Mouse (Mus musculus): Measurements from ENCODE around the gene Tmem101. TPM values are rescaled to one million over a fixed set of nuclear protein-coding genes. Genes with fewer than 3 reads are reported as not detected.

Tmem101 gene
- polyA plus RNA-seq, 1 experiment, result 10.3 TPM

GRCm38 (mm10) chr11:102117386-102117785, 38.8 kb downstream of the Tmem101 start:
- no peak for TF ChIP-seq POLR2A (IDR thresholded peaks at IDR 0.05; ENCODE audit: borderline replicate concordance, control insufficient read depth, low read depth, low read length)
- no peak for TF ChIP-seq CTCF (IDR thresholded peaks at IDR 0.05; ENCODE audit: control insufficient read depth, insufficient read depth, low read length)
- H3K4me3 ChIP-seq (replicated peaks; ENCODE audit: control insufficient read depth, low read depth, low read length), result no peak overlapping the region
- no peak overlapping the region for H3K27ac ChIP-seq (ENCODE audit: control insufficient read depth, insufficient read depth, low read depth, low read length, poor library complexity)
- 74% methylated on average over 6 of the region's 6 CpGs for WGBS
- H3K4me1 ChIP-seq (ENCODE audit: control insufficient read depth, insufficient read depth, low read length), result no peaks in the 10 kb centered on the region; the same call in 1 of the 2 replicates

- no peaks in the 10 kb centered on the region; the same call in 1 of the 2 replicates for H3K4me1 ChIP-seq (ENCODE audit: control insufficient read depth, insufficient read depth, low read length)
- no peak overlapping the region for H3K27ac ChIP-seq (ENCODE audit: control insufficient read depth, insufficient read depth, low read depth, low read length, poor library complexity)
- no peak for TF ChIP-seq POLR2A (IDR thresholded peaks at IDR 0.05; ENCODE audit: borderline replicate concordance, control insufficient read depth, low read depth, low read length)
- no peak for TF ChIP-seq CTCF (IDR thresholded peaks at IDR 0.05; ENCODE audit: control insufficient read depth, insufficient read depth, low read length)
- WGBS, result 54% methylated on average over 8 of the region's 8 CpGs
- H3K4me3 ChIP-seq (replicated peaks; ENCODE audit: control insufficient read depth, low read depth, low read length), result no peak overlapping the region
These were observed 40.0 kb downstream of the Tmem101 start for GRCm38 (mm10) chr11:102116241-102116640.

- no peaks in the 10 kb centered on the region for H3K4me1 ChIP-seq (ENCODE audit: control insufficient read depth, insufficient read depth, low read length)
- TF ChIP-seq CTCF (IDR thresholded peaks at IDR 0.05; ENCODE audit: control insufficient read depth, insufficient read depth, low read length), result no peak
- TF ChIP-seq POLR2A (IDR thresholded peaks at IDR 0.05; ENCODE audit: borderline replicate concordance, control insufficient read depth, low read depth, low read length), result no peak
- 69% methylated on average over 5 of the region's 5 CpGs for WGBS
- H3K27ac ChIP-seq (ENCODE audit: control insufficient read depth, insufficient read depth, low read depth, low read length, poor library complexity), result no peak overlapping the region
- no peak overlapping the region for H3K4me3 ChIP-seq (replicated peaks; ENCODE audit: control insufficient read depth, low read depth, low read length)
These were observed 44.6 kb downstream of the Tmem101 start for GRCm38 (mm10) chr11:102111576-102111975.

- Histone ChIP-seq H3K27ac (ENCODE audit: control insufficient read depth, insufficient read depth, low read depth, low read length, poor library complexity) (no peak within 1 kb of the TSS), H3K4me3 (replicated peaks; ENCODE audit: control insufficient read depth, low read depth, low read length) (no peak within 1 kb of the TSS), H3K4me1 (ENCODE audit: control insufficient read depth, insufficient read depth, low read length) (no peaks in the 10 kb centered on the region)
- WGBS, result 23% methylated on average over 9 of the region's 9 CpGs
- TF ChIP-seq POLR2A (IDR thresholded peaks at IDR 0.05; ENCODE audit: borderline replicate concordance, control insufficient read depth, low read depth, low read length) (no peak), CTCF (IDR thresholded peaks at IDR 0.05; ENCODE audit: control insufficient read depth, insufficient read depth, low read length) (no peak)
These were observed 48.5 kb downstream of the Tmem101 start, which contains the start of gene Pyy for GRCm38 (mm10) chr11:102107732-102108131. Gene Pyy, minus strand, starts transcription at chr11:102107832.

GRCm38 (mm10) chr11:102106911-102107310, 49.3 kb downstream of the Tmem101 start:
- H3K4me3 ChIP-seq (replicated peaks; ENCODE audit: control insufficient read depth, low read depth, low read length), result no peak overlapping the region
- TF ChIP-seq CTCF (IDR thresholded peaks at IDR 0.05; ENCODE audit: control insufficient read depth, insufficient read depth, low read length), result no peak
- no peak for TF ChIP-seq POLR2A (IDR thresholded peaks at IDR 0.05; ENCODE audit: borderline replicate concordance, control insufficient read depth, low read depth, low read length)
- H3K27ac ChIP-seq (ENCODE audit: control insufficient read depth, insufficient read depth, low read depth, low read length, poor library complexity), result no peak overlapping the region
- H3K4me1 ChIP-seq (ENCODE audit: control insufficient read depth, insufficient read depth, low read length), result no peaks in the 10 kb centered on the region
- WGBS, result 3% methylated on average over 21 of the region's 21 CpGs

Other genes with a start within 250 kb of the Tmem101 start
- not detected in 2 replicates for gene Sost, start 189.4 kb downstream of the Tmem101 start, polyA plus RNA-seq (2011; ENCODE audit: insufficient read depth, insufficient read length, low replicate concordance, missing spikeins)
- not detected in 2 replicates for gene Cfap97d1, start 172.1 kb downstream of the Tmem101 start, polyA plus RNA-seq (2011; ENCODE audit: insufficient read depth, insufficient read length, low replicate concordance, missing spikeins)
- gene Dusp3, start 169.4 kb downstream of the Tmem101 start, polyA plus RNA-seq (2011; ENCODE audit: insufficient read depth, insufficient read length, low replicate concordance, missing spikeins), result 8.2 and 15.2 TPM in 2 replicates
- gene Mpp3, start 127.9 kb downstream of the Tmem101 start, polyA plus RNA-seq (2011; ENCODE audit: insufficient read depth, insufficient read length, low replicate concordance, missing spikeins), result not detected in 2 replicates
- 5.0 and 5.8 TPM in 2 replicates for gene Cd300lg, start 114.9 kb downstream of the Tmem101 start, polyA plus RNA-seq (2011; ENCODE audit: insufficient read depth, insufficient read length, low replicate concordance, missing spikeins)
- 11.9 and 18.2 TPM in 2 replicates for gene Mpp2, start 67.9 kb downstream of the Tmem101 start, polyA plus RNA-seq (2011; ENCODE audit: insufficient read depth, insufficient read length, low replicate concordance, missing spikeins)
- gene Ppy, start 55.1 kb downstream of the Tmem101 start, polyA plus RNA-seq (2011; ENCODE audit: insufficient read depth, insufficient read length, low replicate concordance, missing spikeins), result not detected in 2 replicates
- gene Pyy, start 48.6 kb downstream of the Tmem101 start, polyA plus RNA-seq (2011; ENCODE audit: insufficient read depth, insufficient read length, low replicate concordance, missing spikeins), result not detected in 2 replicates
- gene Nags, start 10.9 kb downstream of the Tmem101 start, polyA plus RNA-seq (2011; ENCODE audit: insufficient read depth, insufficient read length, low replicate concordance, missing spikeins), result not detected in 2 replicates
- gene Lsm12, start 28.9 kb upstream of the Tmem101 start, polyA plus RNA-seq (2011; ENCODE audit: insufficient read depth, insufficient read length, low replicate concordance, missing spikeins), result 40.1 and 43.4 TPM in 2 replicates
- gene G6pc3, start 33.2 kb upstream of the Tmem101 start, polyA plus RNA-seq (2011; ENCODE audit: insufficient read depth, insufficient read length, low replicate concordance, missing spikeins), result 13.9 and 26.5 TPM in 2 replicates
- gene Hdac5, start 73.8 kb upstream of the Tmem101 start, polyA plus RNA-seq (2011; ENCODE audit: insufficient read depth, insufficient read length, low replicate concordance, missing spikeins), result 45.9 and 89.1 TPM in 2 replicates
- gene BC030867, start 92.5 kb upstream of the Tmem101 start, polyA plus RNA-seq (2011; ENCODE audit: insufficient read depth, insufficient read length, low replicate concordance, missing spikeins), result 18.5 and 39.2 TPM in 2 replicates
- gene Asb16, start 112.3 kb upstream of the Tmem101 start, polyA plus RNA-seq (2011; ENCODE audit: insufficient read depth, insufficient read length, low replicate concordance, missing spikeins), result 0.52 TPM in 1 of 2 replicates, not detected in the other
- 20.4 and 36.9 TPM in 2 replicates for gene Tmub2, start 128.5 kb upstream of the Tmem101 start, polyA plus RNA-seq (2011; ENCODE audit: insufficient read depth, insufficient read length, low replicate concordance, missing spikeins)
- 18.3 and 30.4 TPM in 2 replicates for gene Atxn7l3, start 140.2 kb upstream of the Tmem101 start, polyA plus RNA-seq (2011; ENCODE audit: insufficient read depth, insufficient read length, low replicate concordance, missing spikeins)
- 95.0 and 126 TPM in 2 replicates for gene Ubtf, start 163.3 kb upstream of the Tmem101 start, polyA plus RNA-seq (2011; ENCODE audit: insufficient read depth, insufficient read length, low replicate concordance, missing spikeins)
- 762 and 950 TPM in 2 replicates for gene Slc4a1, start 209.8 kb upstream of the Tmem101 start, polyA plus RNA-seq (2011; ENCODE audit: insufficient read depth, insufficient read length, low replicate concordance, missing spikeins)
- 2.3 and 3.2 TPM in 2 replicates for gene Rundc3a, start 237.0 kb upstream of the Tmem101 start, polyA plus RNA-seq (2011; ENCODE audit: insufficient read depth, insufficient read length, low replicate concordance, missing spikeins)